In genomic region chr12:46635125-46635772, GRCm38 (mm10) we compare ENCODE assay signal across 8 mouse cellular contexts.
A peak's percentile ranks its signal among the peaks of the same experiment; 100 is the strongest.
DNase-seq lines count a peak whose midpoint lies in the region; ATAC-seq lines count a peak whose summit lies in the region.

No protein-coding gene starts in this region.

- peaks cover 8% of the 10 kb centered on the region for H3K4me1 ChIP-seq in kidney, embryonic 16.5 days (ENCODE audit: insufficient read depth, low read length)
- H3K4me1 ChIP-seq in forebrain, embryonic 13.5 days: peaks cover 11% of the 10 kb centered on the region
- 0 out of 2 replicates have a peak, but pooled peaks cover 5% of the 10 kb centered on the region for H3K4me1 ChIP-seq in kidney, embryonic 15.5 days
- H3K4me1 ChIP-seq in neural tube, embryonic 12.5 days: no peaks in the 10 kb centered on the region

- H3K4me2 ChIP-seq in kidney, embryonic 16.5 days (replicated peaks; ENCODE audit: low read depth, low read length): no peak overlapping the region
- H3K4me2 ChIP-seq in forebrain, embryonic 13.5 days: no peak overlapping the region
- H3K4me2 ChIP-seq in kidney, embryonic 15.5 days: no peak overlapping the region
- H3K4me2 ChIP-seq in neural tube, embryonic 12.5 days (replicated peaks): no peak overlapping the region

- H3K27me3 ChIP-seq in kidney, embryonic 16.5 days (ENCODE audit: insufficient read depth, low read length): no peaks in the 10 kb centered on the region
- H3K27me3 ChIP-seq in forebrain, embryonic 13.5 days: peaks cover 65% of the 10 kb centered on the region
- H3K27me3 ChIP-seq in kidney, embryonic 15.5 days: no peaks in the 10 kb centered on the region
- no peaks in the 10 kb centered on the region for H3K27me3 ChIP-seq in neural tube, embryonic 12.5 days (replicated peaks)

- 10% methylated on average over 6 of the region's 6 CpGs for WGBS in kidney, embryonic 16.5 days
- WGBS in forebrain, embryonic 13.5 days: 5% methylated on average over 6 of the region's 6 CpGs
- 10% methylated on average over 6 of the region's 6 CpGs for WGBS in kidney, embryonic 15.5 days
- WGBS in neural tube, embryonic 12.5 days: 3% methylated on average over 6 of the region's 6 CpGs

- H3K4me3 ChIP-seq in kidney, embryonic 16.5 days (ENCODE audit: low read length): no peak overlapping the region
- no peak overlapping the region for H3K4me3 ChIP-seq in forebrain, embryonic 13.5 days
- no peak overlapping the region for H3K4me3 ChIP-seq in kidney, embryonic 15.5 days (replicated peaks)
- H3K4me3 ChIP-seq in neural tube, embryonic 12.5 days: no peak overlapping the region

- H3K27ac ChIP-seq in kidney, embryonic 16.5 days (ENCODE audit: low read length): no peak overlapping the region
- no peak overlapping the region for H3K27ac ChIP-seq in forebrain, embryonic 13.5 days
- no peak overlapping the region for H3K27ac ChIP-seq in kidney, embryonic 15.5 days
- no peak overlapping the region for H3K27ac ChIP-seq in neural tube, embryonic 12.5 days

- H3K36me3 ChIP-seq in kidney, embryonic 16.5 days (ENCODE audit: insufficient read depth, low read length): no peaks in the 10 kb centered on the region
- no peaks in the 10 kb centered on the region for H3K36me3 ChIP-seq in forebrain, embryonic 13.5 days (ENCODE audit: poor library complexity, severe bottlenecking)
- H3K36me3 ChIP-seq in kidney, embryonic 15.5 days: no peaks in the 10 kb centered on the region
- H3K36me3 ChIP-seq in neural tube, embryonic 12.5 days: no peaks in the 10 kb centered on the region

- no peaks in the 10 kb centered on the region for H3K9me3 ChIP-seq in kidney, embryonic 16.5 days (ENCODE audit: low read length)
- no peaks in the 10 kb centered on the region for H3K9me3 ChIP-seq in forebrain, embryonic 13.5 days (replicated peaks)
- no peaks in the 10 kb centered on the region for H3K9me3 ChIP-seq in kidney, embryonic 15.5 days (replicated peaks)
- no peaks in the 10 kb centered on the region for H3K9me3 ChIP-seq in neural tube, embryonic 12.5 days

- DNase-seq in kidney, adult 11 months: peak; percentile 20
- peak; percentile 63 for DNase-seq in brain, embryonic 18.5 days (ENCODE audit: low read depth, low spot score)
- DNase-seq in spleen, postnatal 10 days (ENCODE audit: low spot score in 2 of 2): no peak

- no peak for ATAC-seq in kidney, embryonic 16.5 days (ENCODE audit: low FRiP score, low TSS enrichment)
- peak; percentile 95 for ATAC-seq in forebrain, embryonic 13.5 days
- ATAC-seq in kidney, embryonic 15.5 days (replicated peaks; ENCODE audit: low FRiP score): 0 out of 2 replicates have a peak, but pooled peaks have one; percentile 49
- ATAC-seq in neural tube, embryonic 12.5 days (ENCODE audit: low FRiP score, low read depth): peak; percentile 91
- ATAC-seq in megakaryocyte-erythroid progenitor cell, adult 5-6 weeks (replicated peaks; ENCODE audit: low FRiP score, low TSS enrichment, poor library complexity, severe bottlenecking): no peak

- H3K9ac ChIP-seq in kidney, embryonic 16.5 days (replicated peaks; ENCODE audit: low read length): no peak overlapping the region
- H3K9ac ChIP-seq in forebrain, embryonic 13.5 days: no peak overlapping the region
- no peak overlapping the region for H3K9ac ChIP-seq in kidney, embryonic 15.5 days
- H3K9ac ChIP-seq in neural tube, embryonic 12.5 days: no peak overlapping the region

Comparison
In these comparisons a context has a peak if more than half of its experiments do, and no peak if none do; other contexts are left out.
1. ATAC-seq: peak in forebrain, embryonic 13.5 days (single experiment), kidney, embryonic 15.5 days (single experiment) and neural tube, embryonic 12.5 days (single experiment); none in kidney, embryonic 16.5 days (single experiment) and megakaryocyte-erythroid progenitor cell, adult 5-6 weeks (single experiment).
2. DNase-seq: peak in kidney, adult 11 months (single experiment) and brain, embryonic 18.5 days (single experiment); none in spleen, postnatal 10 days (0 of 2).